Mouse (Mus musculus): Measurements from ENCODE around the gene Slc19a2.

Gene Slc19a2

DNA sequence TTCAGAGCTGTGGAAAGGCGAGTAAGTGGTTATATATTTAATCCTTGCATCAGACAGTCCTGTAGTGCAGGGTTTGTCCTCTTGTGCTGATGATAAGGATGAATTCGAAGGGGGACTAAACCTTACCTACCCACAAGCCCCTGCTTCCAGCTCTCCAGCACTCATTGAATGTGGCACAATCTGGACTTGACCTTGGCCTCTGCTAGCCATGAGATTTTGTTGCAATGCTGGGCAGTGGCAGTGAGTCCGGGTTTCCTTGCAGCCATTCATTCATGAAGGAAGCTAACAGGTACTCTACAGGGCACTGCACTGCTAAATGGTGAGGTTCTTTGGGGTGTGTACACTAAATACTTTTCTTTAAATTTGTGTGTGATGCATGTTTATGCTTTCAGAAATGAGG, 6.0 kb downstream of the Slc19a2 start:
- DNase-seq = no peak

DNA sequence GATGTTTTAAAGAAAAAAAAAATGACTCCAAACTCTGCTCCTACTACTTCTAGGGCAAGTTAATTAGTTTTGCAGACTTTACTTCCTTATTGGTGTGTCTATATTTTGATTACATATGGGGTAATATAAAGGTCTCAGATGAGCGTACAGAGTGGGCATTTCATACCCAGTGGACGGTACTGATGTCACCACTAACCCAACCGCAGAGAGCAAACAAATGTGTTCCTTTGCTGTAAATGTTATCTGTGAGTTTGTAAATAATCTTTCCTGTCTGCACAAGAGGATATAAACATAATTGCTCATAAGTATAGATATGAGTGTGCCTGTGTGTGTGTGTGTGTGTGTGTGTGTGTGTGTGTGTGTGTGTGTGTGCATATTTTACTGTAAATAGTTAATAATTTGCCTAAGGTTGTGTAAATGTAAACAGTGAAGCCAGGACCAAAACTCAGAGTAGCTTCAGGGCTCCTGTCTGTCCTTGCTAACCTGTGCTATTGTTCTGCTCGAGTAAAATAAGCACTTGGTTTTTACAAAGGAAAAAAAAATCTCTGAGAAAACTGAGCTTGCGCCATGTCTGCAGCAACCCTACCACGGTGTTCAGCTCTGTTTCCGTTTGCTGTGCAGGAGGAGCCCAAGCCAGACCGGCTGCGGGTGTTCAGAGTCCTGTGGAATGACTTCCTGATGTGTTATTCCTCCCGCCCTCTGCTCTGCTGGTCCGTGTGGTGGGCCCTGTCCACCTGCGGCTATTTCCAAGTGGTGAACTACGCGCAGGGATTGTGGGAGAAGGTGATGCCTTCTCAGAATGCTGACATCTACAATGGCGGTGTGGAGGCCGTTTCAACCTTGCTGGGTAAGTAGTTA, 11.6 kb downstream of the Slc19a2 start:
- DNase-seq = no peak

DNA sequence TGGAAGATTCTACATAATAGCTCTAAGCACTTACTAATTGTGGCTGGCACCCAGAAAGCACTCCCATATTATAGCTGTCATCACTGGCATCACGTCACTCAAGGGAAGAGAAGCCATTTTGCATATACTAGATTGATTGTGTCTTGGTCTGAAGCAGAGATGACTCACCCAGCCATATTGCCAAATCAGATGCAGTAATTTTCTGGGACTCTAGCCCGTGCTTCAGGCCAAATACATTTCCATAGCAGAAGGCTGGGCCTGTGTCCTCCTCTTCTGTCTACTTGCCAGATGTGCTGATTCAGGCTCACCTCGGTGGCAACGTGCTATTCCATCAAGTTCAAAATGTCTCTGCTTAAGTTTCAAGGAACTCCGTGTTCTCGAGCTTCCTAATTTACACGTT, 12.7 kb downstream of the Slc19a2 start:
- DNase-seq = no peak

DNA sequence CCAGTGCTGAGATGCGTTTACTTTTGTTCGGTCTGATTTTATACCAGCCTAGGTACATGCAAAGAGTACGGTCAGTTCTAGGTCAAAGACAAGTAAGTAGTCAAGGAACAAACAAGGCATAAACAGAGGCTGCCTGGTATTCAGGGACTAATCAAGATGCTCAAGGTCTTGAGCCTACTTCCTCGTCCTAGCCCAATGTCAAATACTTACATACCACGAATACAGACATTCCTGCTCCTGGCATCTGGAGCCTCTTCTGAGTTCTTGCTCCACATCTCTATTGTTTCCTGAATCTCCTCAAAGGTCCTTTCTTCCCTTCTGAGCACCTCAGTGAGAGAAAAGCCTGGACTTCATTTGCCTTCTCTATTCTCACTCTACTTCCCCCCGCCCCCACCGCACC, 22.1 kb downstream of the Slc19a2 start:
- no peak for DNase-seq

DNA sequence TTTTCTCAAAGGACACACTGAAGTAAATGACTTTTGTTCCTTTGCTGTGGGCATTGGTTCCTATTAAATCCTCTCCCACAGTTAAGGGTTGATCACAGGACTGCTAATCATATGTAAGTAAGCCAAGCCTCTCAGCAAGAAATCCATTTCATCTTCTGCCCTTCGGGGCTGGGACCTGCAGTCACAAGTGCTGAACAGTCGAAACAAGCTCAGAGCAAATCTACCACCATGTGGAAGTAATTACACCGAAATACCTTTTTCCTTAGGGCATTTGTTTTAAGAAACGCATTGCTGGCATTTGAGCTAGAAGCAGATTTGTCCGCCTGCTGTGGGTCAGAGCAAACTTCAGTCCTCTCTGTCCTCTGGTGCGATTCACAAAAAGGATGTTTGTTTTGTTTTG, 24.8 kb downstream of the Slc19a2 start:
- DNase-seq = no peak

DNA sequence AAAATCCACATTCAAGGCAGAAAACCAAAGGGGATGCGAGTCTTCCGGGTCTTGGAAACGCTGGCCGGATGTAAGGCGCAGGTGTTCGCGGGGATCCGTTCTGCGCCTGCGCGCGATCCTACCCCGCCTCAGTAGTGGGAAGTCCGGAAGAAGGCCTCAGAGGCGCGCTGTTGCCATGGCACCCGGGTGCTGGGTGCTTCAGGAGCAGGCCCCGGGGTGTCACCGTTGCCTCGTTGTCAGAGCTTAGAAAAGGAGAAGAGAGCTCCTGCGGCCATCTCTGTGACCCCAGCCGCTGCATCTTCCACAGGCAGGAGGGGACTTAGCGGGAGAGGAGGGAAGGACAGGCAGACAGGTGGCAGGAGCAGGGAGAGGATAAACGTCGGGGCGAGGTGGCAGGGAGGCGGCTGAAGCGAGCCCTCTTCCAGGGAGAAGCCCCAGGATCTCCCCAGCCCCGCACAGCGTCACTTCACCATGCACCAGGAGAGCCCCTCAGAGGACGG, 26.7 kb downstream of the Slc19a2 start, which contains the start of gene Ccdc181:
Ccdc181 (plus strand) TSS at position 131 of the 500 bp plus-strand sequence.
- DNase-seq = peak; percentile 95

DNA sequence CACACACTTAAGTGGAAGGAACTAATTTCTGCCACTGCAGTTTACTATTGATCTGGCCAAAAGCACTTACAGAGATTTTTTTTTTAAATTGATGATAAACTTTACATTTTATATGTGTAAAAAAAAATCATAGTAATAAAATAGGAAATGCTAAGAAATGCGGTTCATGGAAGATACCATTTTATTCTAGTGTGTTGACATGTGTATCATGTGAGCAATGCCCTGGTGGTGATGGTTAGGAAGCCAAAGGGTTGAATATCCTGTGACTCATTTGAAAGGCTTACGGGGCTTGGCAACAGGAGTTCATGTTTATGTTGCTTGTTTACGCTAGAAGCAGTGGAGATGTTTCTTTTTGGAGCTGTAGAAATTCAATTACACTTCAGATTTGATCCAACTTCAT, 27.7 kb downstream of the Slc19a2 start:
- no peak for DNase-seq

DNA sequence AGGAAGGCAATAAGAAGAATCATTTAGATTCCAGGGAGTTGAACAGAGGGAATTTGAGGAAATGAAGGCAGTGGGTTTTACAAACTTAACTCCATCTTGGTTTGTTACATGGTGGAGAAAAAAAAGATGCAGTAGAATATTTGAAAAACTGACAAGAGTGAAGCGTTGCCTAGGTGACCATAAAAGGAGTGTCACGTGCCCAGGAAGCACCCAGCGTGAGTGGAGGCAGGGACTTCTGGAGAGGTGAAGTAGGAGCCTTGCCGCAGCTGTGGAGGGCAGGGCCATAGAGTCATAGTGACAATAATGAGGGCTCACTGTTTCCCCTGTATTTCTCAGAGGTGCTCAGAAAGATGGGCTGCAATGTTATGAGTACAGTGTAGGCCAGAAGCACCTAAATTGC, 30.5 kb downstream of the Slc19a2 start:
- DNase-seq = no peak

DNA sequence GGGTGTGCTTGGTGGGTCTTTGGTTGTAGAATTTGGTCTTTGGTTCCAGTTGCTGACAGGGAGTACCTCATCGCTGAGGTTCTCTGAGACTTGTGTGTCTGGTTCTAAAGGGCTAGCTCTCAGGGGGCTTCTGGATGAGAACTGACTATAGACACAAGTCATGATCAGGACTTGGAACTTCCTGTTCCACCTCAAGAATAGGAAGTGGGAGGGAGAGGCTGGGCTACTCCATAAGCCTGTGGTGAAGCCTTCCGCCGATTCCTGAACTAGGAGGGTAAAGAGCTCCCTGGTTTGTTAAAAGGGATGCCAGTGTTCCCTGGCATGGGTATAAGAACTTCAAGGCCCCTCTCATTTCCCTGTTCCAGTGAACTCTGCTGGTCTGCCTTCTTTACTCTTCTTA, 35.2 kb downstream of the Slc19a2 start:
- no peak for DNase-seq

DNA sequence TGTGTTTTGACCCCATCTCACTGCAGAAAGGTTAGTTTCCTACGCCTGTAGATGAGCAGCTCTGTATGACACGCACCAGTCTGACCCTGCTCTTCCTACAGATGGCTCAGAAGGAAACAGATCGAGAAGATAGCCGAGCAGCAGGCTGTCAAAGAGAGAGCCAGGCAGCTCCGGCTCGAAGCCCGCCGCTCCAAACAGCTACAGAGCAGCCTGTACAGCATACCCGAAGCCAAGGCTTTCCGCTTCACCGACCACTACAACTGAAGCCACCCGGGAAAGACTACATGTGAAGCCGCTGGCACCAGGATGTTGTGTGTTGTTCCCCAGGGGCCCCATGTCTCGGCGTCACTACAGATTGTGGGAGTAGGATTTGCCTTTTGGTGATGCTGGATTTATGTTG, 38.6 kb downstream of the Slc19a2 start:
- no peak for DNase-seq

DNA sequence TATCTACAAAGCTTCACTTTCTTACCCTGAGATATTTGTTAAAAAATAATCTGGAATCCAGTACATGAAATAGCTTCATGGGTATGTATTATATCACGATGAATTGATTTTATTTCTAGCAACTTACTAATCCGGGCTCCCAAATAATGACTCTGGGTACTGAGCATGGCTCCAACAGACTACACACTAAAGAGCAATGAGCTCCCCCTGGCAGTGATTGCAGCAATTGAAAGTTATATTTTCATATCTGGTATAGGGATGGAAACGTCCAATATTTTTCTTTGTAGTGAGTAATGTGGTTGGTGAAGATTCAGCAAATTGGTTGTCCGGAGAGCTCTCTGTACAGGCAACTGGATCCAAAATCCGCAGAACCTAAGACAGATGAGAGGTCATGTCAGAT, 43.2 kb downstream of the Slc19a2 start:
- DNase-seq = no peak

DNA sequence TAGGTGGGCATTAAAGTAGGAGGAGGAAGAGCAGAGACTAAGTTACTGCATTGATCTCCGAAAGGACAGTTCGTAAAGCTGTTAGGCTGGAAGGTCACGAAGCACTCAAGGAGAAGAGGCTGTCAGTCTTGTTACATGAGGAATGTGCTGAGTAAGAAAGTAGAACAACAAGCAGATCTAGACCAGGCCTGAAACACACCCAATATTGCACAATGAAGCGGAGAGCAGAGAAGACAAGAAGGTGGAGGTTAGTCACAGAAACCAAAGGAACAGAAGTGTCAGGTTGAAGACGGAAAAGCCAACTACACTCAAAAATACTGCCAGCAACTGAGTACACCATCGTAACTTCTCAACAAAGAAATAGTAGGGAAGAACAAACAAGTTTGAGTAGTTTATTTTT, 45.2 kb downstream of the Slc19a2 start:
- DNase-seq = no peak

DNA sequence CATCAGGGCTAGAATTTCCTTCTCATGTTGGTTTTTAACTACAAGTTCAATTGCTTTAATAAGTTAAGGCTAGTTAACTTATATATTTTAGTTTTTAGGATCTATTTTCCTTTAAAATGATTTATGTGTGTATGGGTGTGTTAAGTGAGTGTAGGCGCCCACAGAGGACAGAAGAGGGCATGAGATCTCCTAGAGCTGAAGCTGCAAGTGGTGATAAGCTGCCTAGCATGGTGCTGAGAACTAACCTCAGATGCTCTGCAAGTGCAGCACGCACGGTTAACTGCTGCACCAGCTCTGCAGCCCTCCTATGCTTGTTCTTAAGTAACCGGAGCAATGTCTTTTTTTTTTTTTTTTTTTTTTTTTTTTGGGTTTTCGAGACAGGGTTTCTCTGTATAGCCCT, 47.6 kb downstream of the Slc19a2 start:
- DNase-seq = no peak

DNA sequence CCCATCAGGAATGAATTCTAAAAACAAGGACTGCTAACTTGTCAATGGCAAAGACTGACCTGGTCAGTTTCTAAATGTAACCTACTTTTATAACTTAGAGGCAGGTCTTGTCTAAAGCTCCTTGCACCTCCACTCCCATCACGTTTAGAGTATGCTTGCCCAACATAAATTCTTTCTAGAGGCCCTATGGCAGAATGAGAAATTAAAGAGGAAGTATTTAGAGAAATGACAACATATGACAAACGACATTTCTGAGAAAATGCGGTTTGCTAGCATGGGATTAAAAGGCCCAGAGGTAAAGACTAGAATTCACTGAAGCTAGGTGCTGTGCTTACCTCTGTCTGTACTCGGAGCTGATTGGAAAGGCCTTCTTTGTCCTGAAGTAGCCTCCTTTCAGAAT, 53.1 kb downstream of the Slc19a2 start:
- DNase-seq = no peak

DNA sequence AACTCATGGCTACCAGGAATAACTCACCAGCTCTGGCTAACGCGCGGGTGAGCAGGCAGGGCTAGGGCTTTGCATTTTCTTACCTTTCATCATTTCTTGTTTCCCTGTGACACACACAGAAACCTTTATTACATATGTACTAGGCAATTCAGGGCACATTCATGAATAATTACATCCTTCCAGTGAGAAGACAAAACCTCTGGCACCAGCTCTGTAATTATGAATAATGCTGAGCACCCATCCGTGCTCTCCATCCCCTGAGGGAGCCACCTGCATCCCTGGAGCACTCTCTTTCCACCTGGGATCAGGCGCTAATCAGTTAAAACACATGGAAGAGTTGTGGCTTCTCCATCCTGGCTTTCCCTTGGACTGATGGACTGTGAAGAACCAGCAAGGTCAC, 55.0 kb downstream of the Slc19a2 start, which contains the start of gene Nme7:
Nme7 (plus strand) TSS at position 301 of the 400 bp plus-strand sequence.
- DNase-seq = no peak

DNA sequence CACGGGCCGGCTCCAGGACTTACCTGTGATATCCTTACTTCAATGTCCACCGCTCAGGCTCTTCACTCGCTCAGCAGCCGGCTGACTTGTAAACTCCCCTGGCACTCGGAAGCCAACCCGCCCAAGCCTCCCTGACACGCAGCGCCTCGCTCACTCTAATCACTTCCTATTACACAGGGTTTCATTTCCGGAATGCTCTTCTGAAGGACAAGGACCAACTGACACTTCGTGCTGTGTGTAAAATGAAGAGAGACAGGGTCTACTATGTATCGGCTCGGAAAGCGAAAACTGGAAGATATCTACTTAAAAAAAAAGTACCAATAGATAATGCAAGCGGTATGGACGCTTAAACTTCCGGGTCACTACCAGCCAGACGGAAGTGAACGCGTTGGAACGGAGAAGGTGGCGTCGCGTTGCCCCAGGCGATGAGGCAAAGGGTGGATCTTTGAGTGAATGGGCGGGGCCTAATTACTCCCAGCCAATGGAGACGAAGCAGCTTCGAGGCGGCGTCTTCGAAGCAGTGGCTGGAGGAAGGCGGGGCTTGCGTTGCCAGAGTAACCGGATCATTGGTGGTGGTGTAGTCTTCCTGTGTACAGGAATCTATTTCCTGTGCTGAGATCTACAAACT, 58.4 kb downstream of the Slc19a2 start, which contains the start of gene Blzf1:
Blzf1 (minus strand) TSS at position 366 of the 628 bp plus-strand sequence.
- peak; percentile 98 for DNase-seq

DNA sequence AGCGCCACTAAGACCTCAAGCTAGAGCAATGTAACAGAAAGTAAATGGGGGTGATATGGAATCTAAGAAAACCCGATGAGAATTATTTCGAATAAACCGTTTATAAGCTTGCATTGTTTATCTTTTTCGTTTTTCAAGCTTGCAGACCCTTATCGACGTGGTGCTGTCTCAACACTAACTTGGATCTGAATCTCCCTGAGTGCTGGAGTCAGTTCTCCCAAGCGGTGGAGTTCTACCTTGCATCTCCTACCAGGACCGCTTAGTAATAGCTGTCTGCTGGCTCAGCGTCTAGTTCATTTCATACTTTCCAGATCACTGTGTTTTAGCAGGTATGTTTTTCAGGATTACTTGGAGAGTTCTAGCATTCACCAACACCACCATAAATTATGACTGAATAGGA, 59.1 kb downstream of the Slc19a2 start:
- DNase-seq = no peak

DNA sequence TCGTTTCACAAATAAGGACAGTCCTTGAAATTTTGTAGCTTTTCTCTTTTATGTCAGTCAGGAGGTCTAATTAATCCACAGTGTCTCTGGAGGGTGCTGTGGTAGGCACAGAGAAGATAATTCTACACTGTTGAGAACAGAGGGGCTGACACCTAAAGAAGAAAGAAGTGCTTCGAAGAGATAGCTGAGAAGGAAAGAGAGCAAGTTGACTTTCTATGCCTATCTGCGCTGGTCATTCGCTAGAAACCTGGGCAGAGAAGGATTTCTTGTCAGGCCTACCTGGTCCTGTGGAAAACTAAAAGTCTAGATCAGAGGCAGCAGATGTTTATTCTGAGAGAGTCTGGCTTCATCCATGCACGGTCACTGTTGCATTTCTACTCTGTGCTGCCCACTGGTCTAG, 65.2 kb downstream of the Slc19a2 start:
- no peak for DNase-seq
